Mouse (Mus musculus): ENCODE measurements around the gene Nlrp14.
A peak's percentile ranks its signal among the peaks of the same experiment; 100 is the strongest.

Gene Nlrp14

GRCm38 (mm10) chr7:107216845-107217244, 50.1 kb downstream of the Nlrp14 start:
- H3K4me1 ChIP-seq (replicated peaks; ENCODE audit: low read depth, low read length): peaks cover 33% of the 10 kb centered on the region
- no peaks in the 10 kb centered on the region for H3K27me3 ChIP-seq (ENCODE audit: insufficient read depth, low read length)
- no peak overlapping the region for H3K4me3 ChIP-seq (replicated peaks; ENCODE audit: low read length)
- TF ChIP-seq POU5F1 (IDR thresholded peaks at IDR 0.05; ENCODE audit: borderline replicate concordance, low read length): no peak
- peak; percentile 50 for TF ChIP-seq CTCF (conservative IDR thresholded peaks at IDR 0.05; ENCODE audit: low read length)
- TF ChIP-seq NANOG (IDR thresholded peaks at IDR 0.05; ENCODE audit: borderline replicate concordance, low read length): no peak
- no peaks in the 10 kb centered on the region for H3K9me3 ChIP-seq (ENCODE audit: low read length)
- H3K36me3 ChIP-seq (ENCODE audit: insufficient read depth, low read length): peaks cover 61% of the 10 kb centered on the region

- Histone ChIP-seq H3K4me3 (replicated peaks; ENCODE audit: low read length) (peak overlapping the region; percentile 7; the same call in 1 of the 2 replicates), H3K4me1 (replicated peaks; ENCODE audit: low read depth, low read length) (peaks cover 79% of the 10 kb centered on the region), H3K36me3 (ENCODE audit: insufficient read depth, low read length) (peaks cover 40% of the 10 kb centered on the region), H3K27me3 (ENCODE audit: insufficient read depth, low read length) (no peaks in the 10 kb centered on the region), H3K9me3 (ENCODE audit: low read length) (no peaks in the 10 kb centered on the region)
- TF ChIP-seq POU5F1 (IDR thresholded peaks at IDR 0.05; ENCODE audit: borderline replicate concordance, low read length) (peak; percentile 87), CTCF (conservative IDR thresholded peaks at IDR 0.05; ENCODE audit: low read length) (no peak), NANOG (IDR thresholded peaks at IDR 0.05; ENCODE audit: borderline replicate concordance, low read length) (peak; percentile 87)
Observed at GRCm38 (mm10) chr7:107236854-107237253, 70.1 kb downstream of the Nlrp14 start.

GRCm38 (mm10) chr7:107237498-107237897, 70.7 kb downstream of the Nlrp14 start:
- Histone ChIP-seq H3K9me3 (ENCODE audit: low read length) (no peaks in the 10 kb centered on the region), H3K4me3 (replicated peaks; ENCODE audit: low read length) (peak overlapping the region; percentile 74), H3K27me3 (ENCODE audit: insufficient read depth, low read length) (no peaks in the 10 kb centered on the region), H3K4me1 (replicated peaks; ENCODE audit: low read depth, low read length) (peaks cover 79% of the 10 kb centered on the region), H3K36me3 (ENCODE audit: insufficient read depth, low read length) (peaks cover 35% of the 10 kb centered on the region)
- no peak for TF ChIP-seq CTCF (conservative IDR thresholded peaks at IDR 0.05; ENCODE audit: low read length)

- no peaks in the 10 kb centered on the region for H3K27me3 ChIP-seq (ENCODE audit: insufficient read depth, low read length)
- no peak overlapping the region for H3K4me3 ChIP-seq (replicated peaks; ENCODE audit: low read length)
- H3K4me1 ChIP-seq (replicated peaks; ENCODE audit: low read depth, low read length): peaks cover 64% of the 10 kb centered on the region
- H3K9me3 ChIP-seq (ENCODE audit: low read length): no peaks in the 10 kb centered on the region
- H3K36me3 ChIP-seq (ENCODE audit: insufficient read depth, low read length): peaks cover 15% of the 10 kb centered on the region
- TF ChIP-seq NANOG (IDR thresholded peaks at IDR 0.05; ENCODE audit: borderline replicate concordance, low read length) (no peak), POU5F1 (IDR thresholded peaks at IDR 0.05; ENCODE audit: borderline replicate concordance, low read length) (no peak), CTCF (conservative IDR thresholded peaks at IDR 0.05; ENCODE audit: low read length) (no peak)
Observed at GRCm38 (mm10) chr7:107241371-107241883, 74.6 kb downstream of the Nlrp14 start.

Measured in E14TG2a.4 (cell line).